Mouse (Mus musculus) limb, embryonic 11.5 days (tissue): ENCODE data around the gene Pip5k1a. TPM values are rescaled to one million over a fixed set of nuclear protein-coding genes. Genes with fewer than 3 reads are reported as not detected.
"Not testable (repeated sequence)": the region's sequence is repeated elsewhere in the genome, so short reads cannot be mapped to it uniquely, and the experiment has no call there.

Experiments used
- ATAC-seq: fragments of 200-750 bp; cut with Nextera tagmentation; 2 replicates; pipeline ENCODE4 v1.8.0; 2017; ENCODE audit warnings: low read depth; ENCODE audit not compliant: insufficient number of reproducible peaks, low FRiP score, low TSS enrichment
- DNase-seq: peaks from one replicate; pipeline ENCODE4 v3.0.0-alpha.2; 2015; ENCODE audit warnings: low spot score
- H3K27ac ChIP-seq: fragments of 300-500 bp; sonication (generic); replicated peaks from 2 replicates; pipeline ENCODE4 v1.5.1; 2014; ENCODE audit warnings: low read depth, mild to moderate bottlenecking, low read length
- H3K27me3 ChIP-seq: fragments of 300-500 bp; sonication (generic); 2 replicates; pipeline ENCODE4 v1.6.1; 2014; ENCODE audit warnings: mild to moderate bottlenecking, low read length, mixed read lengths; ENCODE audit not compliant: control insufficient read depth, insufficient read depth
- H3K36me3 ChIP-seq: fragments of 300-500 bp; sonication (generic); 2 replicates; pipeline ENCODE4 v1.6.1; 2014; ENCODE audit warnings: mild to moderate bottlenecking, low read length, moderate library complexity, mixed read lengths; ENCODE audit not compliant: control insufficient read depth, insufficient read depth
- H3K4me1 ChIP-seq: fragments of 300-500 bp; sonication (generic); 2 replicates; pipeline ENCODE4 v1.6.1; 2014; ENCODE audit warnings: low read length, mixed read lengths; ENCODE audit not compliant: control insufficient read depth, insufficient read depth
- H3K4me2 ChIP-seq: fragments of 300-500 bp; sonication (generic); 2 replicates; pipeline ENCODE4 v1.6.1; 2014; ENCODE audit warnings: low read depth, mild to moderate bottlenecking, moderate library complexity; ENCODE audit not compliant: severe bottlenecking
- H3K4me3 ChIP-seq: fragments of 300-500 bp; sonication (generic); 2 replicates; pipeline ENCODE4 v1.5.1; 2014; ENCODE audit warnings: low read depth, low read length
- H3K9ac ChIP-seq: fragments of 300-500 bp; sonication (generic); 2 replicates; pipeline ENCODE4 v1.6.1; 2014; ENCODE audit warnings: mild to moderate bottlenecking, low read length
- H3K9me3 ChIP-seq: fragments of 300-500 bp; sonication (generic); 2 replicates; pipeline ENCODE4 v1.6.1; 2016; ENCODE audit warnings: low read length; ENCODE audit not compliant: control insufficient read depth
- WGBS: fragments of 180-500 bp; shearing (Covaris S2); extraction: QIAGEN DNeasy Blood & Tissue Kit; methylation state at CpG from one replicate; pipeline ENCODE4 v1.1.7; 2014; 5-methylcytosine and 5-hydroxymethylcytosine counted together
- polyA plus RNA-seq: library from polyadenylated mRNA; unstranded; fragments of >200 nt; fragmentation: Nextera tagmentation; extraction: Ambion mirVana; gene quantifications from 2 replicates; pipeline ENCODE4 v1.2.1, GENCODE M21; 2014

Gene Pip5k1a
- polyA plus RNA-seq, 1 experiment from 2014 or later = 15.4 TPM

GRCm38 (mm10) chr3:95028603-95029002 lies 78.1 kb downstream of the Pip5k1a start:
- Histone ChIP-seq H3K9ac (no peak overlapping the region), H3K4me3 (no peak overlapping the region), H3K27me3 (no peaks in the 10 kb centered on the region), H3K4me1 (0 out of 2 replicates have a peak, but pooled peaks cover 4% of the 10 kb centered on the region), H3K9me3 (no peaks in the 10 kb centered on the region), H3K36me3 (peaks cover 19% of the 10 kb centered on the region; the same call in 1 of the 2 replicates), H3K4me2 (no peak overlapping the region), H3K27ac (no peak overlapping the region)
- WGBS = 89% methylated on average over 3 of the region's 3 CpGs
- ATAC-seq = no peak
- no peak for DNase-seq

- no peak overlapping the region for H3K4me2 ChIP-seq
- H3K4me1 ChIP-seq = 0 out of 2 replicates have a peak, but pooled peaks cover 4% of the 10 kb centered on the region
- H3K4me3 ChIP-seq = no peak overlapping the region
- no peaks in the 10 kb centered on the region for H3K9me3 ChIP-seq
- no peak overlapping the region for H3K9ac ChIP-seq
- H3K27ac ChIP-seq = no peak overlapping the region
- DNase-seq = no peak
- ATAC-seq = peak; percentile 45
- WGBS = 62% methylated on average over 5 of the region's 5 CpGs
- no peaks in the 10 kb centered on the region for H3K27me3 ChIP-seq
- H3K36me3 ChIP-seq = peaks cover 11% of the 10 kb centered on the region; the same call in 1 of the 2 replicates
These were observed 79.0 kb downstream of the Pip5k1a start for GRCm38 (mm10) chr3:95027701-95028100.

GRCm38 (mm10) chr3:95027057-95027645 lies 79.6 kb downstream of the Pip5k1a start:
- Histone ChIP-seq H3K9ac (no peak overlapping the region), H3K27me3 (no peaks in the 10 kb centered on the region), H3K36me3 (peaks cover 6% of the 10 kb centered on the region; the same call in 1 of the 2 replicates), H3K4me1 (0 out of 2 replicates have a peak, but pooled peaks cover 4% of the 10 kb centered on the region), H3K9me3 (no peaks in the 10 kb centered on the region), H3K4me2 (no peak overlapping the region), H3K27ac (no peak overlapping the region), H3K4me3 (no peak overlapping the region)
- ATAC-seq (peak; percentile 19; the same call in 1 of the 2 replicates), DNase-seq (no peak)
- 51% methylated on average over 5 of the region's 5 CpGs for WGBS

GRCm38 (mm10) chr3:95025202-95025601 lies 81.5 kb downstream of the Pip5k1a start:
- 49% methylated on average over 5 of the region's 5 CpGs for WGBS
- DNase-seq = no peak
- no peak for ATAC-seq
- Histone ChIP-seq H3K27me3 (no peaks in the 10 kb centered on the region), H3K27ac (no peak overlapping the region), H3K9ac (no peak overlapping the region), H3K4me1 (0 out of 2 replicates have a peak, but pooled peaks cover 4% of the 10 kb centered on the region), H3K36me3 (peaks cover 2% of the 10 kb centered on the region; the same call in 1 of the 2 replicates), H3K4me2 (no peak overlapping the region), H3K4me3 (no peak overlapping the region), H3K9me3 (no peaks in the 10 kb centered on the region)

- H3K27ac ChIP-seq = no peak overlapping the region
- no peak overlapping the region for H3K4me2 ChIP-seq
- H3K4me1 ChIP-seq = 0 out of 2 replicates have a peak, but pooled peaks cover 4% of the 10 kb centered on the region
- H3K9me3 ChIP-seq = no peaks in the 10 kb centered on the region
- no peak overlapping the region for H3K4me3 ChIP-seq
- ATAC-seq (no peak), DNase-seq (no peak)
- 0 out of 2 replicates have a peak, but pooled peaks cover under 1% of the 10 kb centered on the region for H3K36me3 ChIP-seq
- no peaks in the 10 kb centered on the region for H3K27me3 ChIP-seq
- WGBS = 31% methylated on average over 11 of the region's 11 CpGs
- peak overlapping the region; percentile 22; the same call in 1 of the 2 replicates for H3K9ac ChIP-seq
These were observed 82.2 kb downstream of the Pip5k1a start for GRCm38 (mm10) chr3:95024551-95024950.

GRCm38 (mm10) chr3:95020956-95021355 lies 85.8 kb downstream of the Pip5k1a start:
- ATAC-seq, H3K4me2 ChIP-seq, H3K9me3 ChIP-seq, H3K27me3 ChIP-seq, H3K4me3 ChIP-seq, H3K36me3 ChIP-seq, H3K27ac ChIP-seq, H3K4me1 ChIP-seq, H3K9ac ChIP-seq, DNase-seq: not testable (repeated sequence)
- 95% methylated on average over 5 of the region's 5 CpGs for WGBS

GRCm38 (mm10) chr3:95018741-95019140 lies 88.0 kb downstream of the Pip5k1a start:
- Histone ChIP-seq H3K27me3 (no peaks in the 10 kb centered on the region), H3K4me3 (no peak overlapping the region), H3K4me1 (peaks cover 8% of the 10 kb centered on the region), H3K4me2 (no peak overlapping the region), H3K9ac (no peak overlapping the region), H3K27ac (no peak overlapping the region), H3K36me3 (no peaks in the 10 kb centered on the region), H3K9me3 (no peaks in the 10 kb centered on the region)
- no peak for DNase-seq
- no peak for ATAC-seq
- WGBS = 81% methylated on average over 2 of the region's 2 CpGs

- peak overlapping the region; percentile 95 for H3K27ac ChIP-seq
- H3K27me3 ChIP-seq = no peaks in the 10 kb centered on the region
- 6% methylated on average over 21 of the region's 21 CpGs for WGBS
- no peak for ATAC-seq
- H3K4me2 ChIP-seq = peak overlapping the region; percentile 75
- DNase-seq = no peak
- H3K9me3 ChIP-seq = no peaks in the 10 kb centered on the region
- H3K9ac ChIP-seq = peak overlapping the region; percentile 77
- peaks cover 6% of the 10 kb centered on the region; the same call in 1 of the 2 replicates for H3K36me3 ChIP-seq
- H3K4me3 ChIP-seq = peak overlapping the region; percentile 89
- H3K4me1 ChIP-seq = peaks cover 17% of the 10 kb centered on the region
These were observed 90.1 kb downstream of the Pip5k1a start for GRCm38 (mm10) chr3:95016532-95017056.
